Mouse (Mus musculus): ENCODE data around the gene Pwp1.

DNA sequence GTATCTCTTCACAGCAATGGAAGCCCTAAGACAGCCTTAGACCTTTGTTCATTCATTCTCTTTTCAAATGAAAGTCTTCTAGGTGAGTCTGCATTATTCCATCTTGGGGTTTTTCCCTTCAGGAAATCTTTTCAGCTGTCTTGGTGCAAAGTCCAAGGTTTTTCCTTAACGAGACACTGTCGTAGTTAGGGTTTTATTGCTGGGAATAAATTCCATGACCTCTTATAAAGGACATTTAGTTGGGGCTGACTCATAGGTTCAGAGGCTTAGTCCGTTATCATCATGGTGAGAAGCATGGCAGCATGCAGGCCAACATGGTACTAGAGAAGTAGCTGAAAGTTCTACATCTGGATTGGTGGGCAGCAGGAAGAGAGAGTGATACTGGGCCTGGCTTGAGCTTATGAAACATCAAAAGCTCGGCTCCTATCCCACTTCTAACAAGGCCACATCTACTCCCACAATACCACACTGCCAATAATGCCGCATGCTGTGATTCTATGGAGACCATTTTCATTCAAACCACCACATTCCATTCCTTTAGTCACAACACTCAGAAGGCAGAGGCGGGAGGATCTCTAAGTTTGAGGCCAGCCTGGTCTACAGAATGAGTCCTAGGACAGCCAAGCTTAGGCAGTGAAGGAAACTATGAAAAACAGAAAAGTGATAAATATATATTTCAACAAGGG, 107.1 kb downstream of the Pwp1 start:
- no peak for TF ChIP-seq CTCF (IDR thresholded peaks at IDR 0.05; ENCODE audit: control insufficient read depth, insufficient read depth, insufficient read length)
- no peak for TF ChIP-seq FOSL1 (IDR thresholded peaks at IDR 0.05; ENCODE audit: insufficient read depth, low read length, poor library complexity, severe bottlenecking)
- TF ChIP-seq USF1 (IDR thresholded peaks at IDR 0.05; ENCODE audit: low read depth) = no peak
- no peak for TF ChIP-seq MYOG (IDR thresholded peaks at IDR 0.05; ENCODE audit: control insufficient read depth, extremely low read depth, insufficient read length)
